Mouse (Mus musculus) G1E (cell line): ENCODE results near the gene Hist1h2bj.

ENCODE experiments used
- CTCF ChIP-seq: IDR thresholded peaks from 2 replicates; pipeline ENCODE4 v1.5.1; 2012; ENCODE audit warnings: low read depth, low read length, inconsistent platforms, mixed read lengths
- GATA1 ChIP-seq: IDR thresholded peaks from 2 replicates; pipeline ENCODE4 v1.6.1; 2012; ENCODE audit warnings: borderline replicate concordance, low read length, inconsistent platforms, mixed read lengths

DNA sequence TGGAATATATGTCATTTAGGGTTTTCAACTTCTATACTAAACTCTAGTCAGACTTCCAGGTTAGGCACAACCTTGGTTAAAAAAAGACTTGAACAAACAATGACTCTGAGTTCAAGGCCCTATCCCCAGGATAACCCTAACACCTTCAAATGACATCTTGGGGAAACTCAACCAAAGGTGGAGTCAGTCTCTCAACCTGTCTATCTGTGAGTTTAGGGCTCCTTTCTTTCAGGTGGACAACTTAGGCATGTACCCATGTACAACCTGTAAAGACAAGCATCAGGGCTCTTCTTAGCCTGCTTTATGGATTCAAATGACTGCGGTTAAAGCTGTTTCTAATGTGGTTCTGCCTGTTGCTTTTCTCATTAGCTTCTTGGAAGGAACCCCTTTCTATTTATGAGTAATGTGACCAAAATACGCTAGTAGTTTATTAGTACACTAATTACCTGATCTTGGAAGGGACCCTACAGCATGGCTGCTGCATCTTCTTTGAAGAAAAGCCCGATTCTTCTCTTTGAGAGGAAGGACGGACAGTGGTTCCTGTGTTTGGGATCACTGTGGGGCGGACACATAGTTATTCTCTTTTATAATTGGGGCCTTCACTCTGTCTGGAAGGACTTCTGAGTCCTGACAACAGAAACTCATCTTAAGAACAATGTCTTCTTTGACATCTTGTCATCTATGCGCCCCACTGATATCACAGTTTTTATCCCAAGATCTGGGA lies 1.6 kb downstream of the Hist1h2bj start:
- no peak for TF ChIP-seq CTCF
- no peak for TF ChIP-seq GATA1
